Mouse (Mus musculus): ENCODE measurements around the gene Ahdc1.

Ahdc1 gene

GRCm38 (mm10) chr4:133037798-133038197 lies 26.7 kb downstream of the Ahdc1 start:
- no peak for DNase-seq (ENCODE audit: extremely low spot score, low read depth, low spot score)

GRCm38 (mm10) chr4:133038521-133039115 lies 27.6 kb downstream of the Ahdc1 start:
- DNase-seq (ENCODE audit: extremely low spot score, low read depth, low spot score) = no peak

- no peak for DNase-seq (ENCODE audit: extremely low spot score, low read depth, low spot score)
These were observed 28.2 kb downstream of the Ahdc1 start for GRCm38 (mm10) chr4:133039116-133039819.

GRCm38 (mm10) chr4:133039832-133040231 lies 28.8 kb downstream of the Ahdc1 start:
- no peak for DNase-seq (ENCODE audit: extremely low spot score, low read depth, low spot score)

GRCm38 (mm10) chr4:133040241-133040904 lies 29.3 kb downstream of the Ahdc1 start:
- DNase-seq (ENCODE audit: extremely low spot score, low read depth, low spot score) = no peak

GRCm38 (mm10) chr4:133042244-133042643 lies 31.2 kb downstream of the Ahdc1 start:
- DNase-seq (ENCODE audit: extremely low spot score, low read depth, low spot score) = no peak

- DNase-seq (ENCODE audit: extremely low spot score, low read depth, low spot score) = peak; percentile 83
These were observed 31.9 kb downstream of the Ahdc1 start for GRCm38 (mm10) chr4:133042651-133043635.

GRCm38 (mm10) chr4:133043798-133044646 lies 33.0 kb downstream of the Ahdc1 start:
- DNase-seq (ENCODE audit: extremely low spot score, low read depth, low spot score) = no peak

GRCm38 (mm10) chr4:133044647-133045094 lies 33.6 kb downstream of the Ahdc1 start:
- no peak for DNase-seq (ENCODE audit: extremely low spot score, low read depth, low spot score)

GRCm38 (mm10) chr4:133045771-133046474 lies 34.9 kb downstream of the Ahdc1 start:
- no peak for DNase-seq (ENCODE audit: extremely low spot score, low read depth, low spot score)

GRCm38 (mm10) chr4:133046691-133047352 lies 35.8 kb downstream of the Ahdc1 start:
- no peak for DNase-seq (ENCODE audit: extremely low spot score, low read depth, low spot score)

GRCm38 (mm10) chr4:133047353-133048105 lies 36.5 kb downstream of the Ahdc1 start:
- DNase-seq (ENCODE audit: extremely low spot score, low read depth, low spot score) = no peak

GRCm38 (mm10) chr4:133049071-133049920 lies 38.2 kb downstream of the Ahdc1 start:
- DNase-seq (ENCODE audit: extremely low spot score, low read depth, low spot score) = no peak

- no peak for DNase-seq (ENCODE audit: extremely low spot score, low read depth, low spot score)
These were observed 39.3 kb downstream of the Ahdc1 start for GRCm38 (mm10) chr4:133050196-133050836.

- DNase-seq (ENCODE audit: extremely low spot score, low read depth, low spot score) = no peak
These were observed 39.9 kb downstream of the Ahdc1 start for GRCm38 (mm10) chr4:133050837-133051549.

- no peak for DNase-seq (ENCODE audit: extremely low spot score, low read depth, low spot score)
These were observed 40.4 kb downstream of the Ahdc1 start for GRCm38 (mm10) chr4:133051550-133051865.
